Mouse (Mus musculus) adrenal gland, postnatal 4 days (tissue): ENCODE data around the gene Intu. TPM values are rescaled to one million over a fixed set of nuclear protein-coding genes. Genes with fewer than 3 reads are reported as not detected.

Experiments used
- microRNA-seq: library from miRNA; unstranded; fragments of <30 nt; microRNA quantifications from one replicate; pipeline ENCODE4 v1.2.0, GENCODE M21; 2021
- total RNA-seq, 2 experiments: library from RNA; stranded (reverse); gene quantifications; 2 replicates each; pipeline ENCODE4 v1.2.3; 2021

Intu gene
- total RNA-seq, 2 experiments from 2014 or later, result 3.1 to 3.5 TPM

Small RNAs within 50 kb of the gene (microRNA-seq; reads per million reads assigned to microRNA genes)
- gene Gm23810, result not detected

Other genes with a start within 250 kb of the Intu start
- under 1 TPM in 1 of 2 experiments, not detected in 1; 0.14 TPM for gene Slc25a31, start 177.6 kb downstream of the Intu start, total RNA-seq
- gene Hspa4l, start 213.2 kb downstream of the Intu start, total RNA-seq, result 10 to 100 TPM; 21.2 to 24.6 TPM